Mouse (Mus musculus) stomach, postnatal 0 days (tissue): ENCODE measurements around the gene Sdk2.

Experiments
- CTCF ChIP-seq: IDR thresholded peaks from 2 replicates; pipeline ENCODE4 v1.5.1; 2016; ENCODE audit warnings: antibody characterized with exemption, low read depth, mild to moderate bottlenecking, moderate library complexity
- EP300 ChIP-seq: optimal IDR thresholded peaks from 2 replicates; pipeline ENCODE3; 2016; ENCODE audit warnings: antibody characterized with exemption

DNA sequence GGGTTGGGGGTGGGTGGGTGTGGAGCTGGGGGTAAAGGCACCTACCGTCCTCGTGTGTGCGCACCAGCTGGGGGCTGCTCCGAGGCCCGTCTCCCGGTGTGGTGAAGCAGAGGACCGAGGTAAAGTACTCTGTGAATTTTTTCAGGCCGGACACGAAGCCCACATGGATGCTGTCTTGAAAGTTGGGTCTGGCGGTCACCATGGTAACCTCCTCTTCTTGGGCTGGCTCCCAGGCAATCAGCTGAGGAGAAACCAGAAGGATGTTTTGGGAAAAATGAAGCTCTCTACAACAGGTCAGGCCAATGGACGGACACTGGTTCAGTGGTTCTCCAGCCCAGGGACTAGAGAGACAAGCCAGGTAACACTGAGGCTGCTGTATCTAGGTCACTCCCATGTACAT, 224.0 kb downstream of the Sdk2 start:
- TF ChIP-seq EP300 (no peak), CTCF (no peak)
